Mouse (Mus musculus) lung, embryonic 14.5 days (tissue): ENCODE measurements at regions not wholly inside any gene's neighbourhood (a gene's known extent, or its start where the extent isn't known, plus 50 kb on each side); places are given as distances from the start of the nearest gene placed in this dataset.

ENCODE experiments used
- ATAC-seq: fragments of 200-750 bp; cut with Nextera tagmentation; 2 replicates; pipeline ENCODE4 v1.8.0; 2017; ENCODE audit warnings: mild to moderate bottlenecking, moderate TSS enrichment, moderate library complexity; ENCODE audit not compliant: insufficient read depth
- DNase-seq: peaks from one replicate; pipeline ENCODE4 v3.0.0-alpha.2; 2015
- H3K27ac ChIP-seq: fragments of 300-500 bp; sonication (generic); 2 replicates; pipeline ENCODE4 v1.5.1; 2014; ENCODE audit warnings: low read depth, mild to moderate bottlenecking, moderate library complexity
- H3K27me3 ChIP-seq: fragments of 300-500 bp; sonication (generic); 2 replicates; pipeline ENCODE4 v1.6.1; 2014; ENCODE audit warnings: low read length, control low read depth; ENCODE audit not compliant: insufficient read depth
- H3K36me3 ChIP-seq: fragments of 300-500 bp; sonication (generic); 2 replicates; pipeline ENCODE4 v1.6.1; 2014; ENCODE audit warnings: control low read depth; ENCODE audit not compliant: insufficient read depth
- H3K4me1 ChIP-seq: fragments of 300-500 bp; sonication (generic); 2 replicates; pipeline ENCODE4 v1.6.1; 2014; ENCODE audit warnings: antibody characterized with exemption, control low read depth; ENCODE audit not compliant: insufficient read depth
- H3K4me2 ChIP-seq: fragments of 300-500 bp; sonication (generic); 2 replicates; pipeline ENCODE4 v1.6.1; 2014; ENCODE audit warnings: mild to moderate bottlenecking
- H3K4me3 ChIP-seq: fragments of 300-500 bp; sonication (generic); 2 replicates; pipeline ENCODE4 v1.5.1; 2014; ENCODE audit warnings: low read depth, low read length
- H3K9ac ChIP-seq: fragments of 300-500 bp; sonication (generic); 2 replicates; pipeline ENCODE4 v1.6.1; 2014
- H3K9me3 ChIP-seq: fragments of 300-500 bp; sonication (generic); 2 replicates; pipeline ENCODE4 v1.6.1; 2016; ENCODE audit warnings: low read depth, low read length, control low read depth
- CTCF ChIP-seq: IDR thresholded peaks from 2 replicates; pipeline ENCODE4 v1.5.1; 2016; ENCODE audit warnings: antibody characterized with exemption, low read depth
- WGBS: fragments of 180-500 bp; shearing (Covaris S2); extraction: QIAGEN DNeasy Blood & Tissue Kit; methylation state at CpG from one replicate; pipeline ENCODE4 v1.1.7; 2014; 5-methylcytosine and 5-hydroxymethylcytosine counted together

DNA sequence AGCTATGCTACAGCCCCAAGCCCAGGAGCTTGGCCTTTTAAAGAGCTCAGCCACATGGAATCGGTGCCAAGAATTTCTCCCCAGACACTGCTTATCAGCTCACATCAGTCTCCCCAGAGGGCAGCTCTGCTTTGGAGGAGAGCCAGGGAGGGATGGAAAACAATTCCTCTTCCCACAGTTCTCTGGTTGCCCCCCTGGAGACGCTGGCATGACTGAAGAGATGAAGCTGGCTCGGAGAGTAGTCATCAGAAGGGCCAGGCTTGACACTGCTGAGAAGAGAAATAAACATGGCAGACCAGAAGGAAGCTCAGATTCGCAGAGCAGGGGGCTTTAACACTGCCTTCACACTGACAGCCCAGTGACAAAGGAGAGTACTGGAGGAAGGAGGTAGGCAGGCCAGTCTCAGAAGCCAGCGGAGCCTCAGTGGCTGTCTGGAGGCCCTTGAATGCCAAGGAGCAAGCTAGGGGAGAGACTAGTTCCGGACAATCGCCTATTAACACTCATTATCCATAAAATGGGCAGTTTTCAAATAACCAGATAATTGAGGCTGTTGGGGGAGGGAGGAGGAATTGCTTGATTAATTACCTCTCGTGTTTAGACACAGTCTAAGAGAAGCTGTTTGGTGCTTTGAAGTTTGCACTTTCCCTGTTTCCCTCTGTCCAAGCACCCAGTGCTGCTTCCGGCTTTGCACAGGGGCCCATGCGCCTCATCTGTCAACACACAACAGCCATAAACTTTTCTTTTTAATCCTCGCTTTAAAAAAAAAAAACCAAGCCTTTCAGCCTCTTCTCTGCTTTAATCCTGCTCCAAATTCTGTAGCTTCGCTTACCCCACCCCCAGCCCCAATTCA, 148.3 kb downstream of the Ddx1 start:
- no peak for TF ChIP-seq CTCF
- Histone ChIP-seq H3K9ac (no peak overlapping the region), H3K27me3 (no peaks in the 10 kb centered on the region), H3K36me3 (no peaks in the 10 kb centered on the region), H3K9me3 (no peaks in the 10 kb centered on the region), H3K4me2 (no peak overlapping the region), H3K27ac (peak overlapping the region; percentile 19), H3K4me1 (0 out of 2 replicates have a peak, but pooled peaks cover 10% of the 10 kb centered on the region), H3K4me3 (no peak overlapping the region)
- WGBS = 16% methylated on average over 12 of the region's 12 CpGs
- ATAC-seq = peak; percentile 93
- DNase-seq = peak; percentile 87

GRCm38 (mm10) chr12:13094111-13094851, 152.6 kb upstream of the Mycn start:
- Histone ChIP-seq H3K27ac (no peak overlapping the region), H3K9me3 (no peaks in the 10 kb centered on the region), H3K9ac (no peak overlapping the region), H3K36me3 (no peaks in the 10 kb centered on the region), H3K4me3 (no peak overlapping the region), H3K4me2 (no peak overlapping the region), H3K4me1 (peaks cover 6% of the 10 kb centered on the region; the same call in 1 of the 2 replicates), H3K27me3 (no peaks in the 10 kb centered on the region)
- ATAC-seq = 0 out of 2 replicates have a peak, but pooled peaks have one; percentile 40
- 22% methylated on average over 9 of the region's 9 CpGs for WGBS
- no peak for DNase-seq
- TF ChIP-seq CTCF = no peak

GRCm38 (mm10) chr12:13085951-13086350, 144.2 kb upstream of the Mycn start:
- TF ChIP-seq CTCF = no peak
- ATAC-seq (no peak), DNase-seq (no peak)
- WGBS = 58% methylated on average over 9 of the region's 9 CpGs
- H3K9me3 ChIP-seq = no peaks in the 10 kb centered on the region
- H3K4me3 ChIP-seq = no peak overlapping the region
- no peak overlapping the region for H3K4me2 ChIP-seq
- H3K4me1 ChIP-seq = no peaks in the 10 kb centered on the region
- H3K27me3 ChIP-seq = no peaks in the 10 kb centered on the region
- no peaks in the 10 kb centered on the region for H3K36me3 ChIP-seq
- no peak overlapping the region for H3K9ac ChIP-seq
- no peak overlapping the region for H3K27ac ChIP-seq

- no peak for ATAC-seq
Measured at GRCm38 (mm10) chr12:13085484-13085883, 143.8 kb upstream of the Mycn start.

GRCm38 (mm10) chr12:13083337-13084054, 141.8 kb upstream of the Mycn start:
- H3K27me3 ChIP-seq = no peaks in the 10 kb centered on the region
- no peak overlapping the region for H3K4me3 ChIP-seq
- H3K27ac ChIP-seq = no peak overlapping the region
- no peaks in the 10 kb centered on the region for H3K9me3 ChIP-seq
- H3K36me3 ChIP-seq = no peaks in the 10 kb centered on the region
- WGBS = 51% methylated on average over 8 of the region's 8 CpGs
- DNase-seq = peak; percentile 49
- TF ChIP-seq CTCF = no peak
- ATAC-seq = no peak
- H3K4me1 ChIP-seq = no peaks in the 10 kb centered on the region
- no peak overlapping the region for H3K9ac ChIP-seq
- H3K4me2 ChIP-seq = no peak overlapping the region

More at GRCm38 (mm10) chr12:13085484-13085883, 143.8 kb upstream of the Mycn start:
- TF ChIP-seq CTCF = no peak
- Histone ChIP-seq H3K4me3 (no peak overlapping the region), H3K36me3 (no peaks in the 10 kb centered on the region), H3K4me1 (no peaks in the 10 kb centered on the region), H3K9ac (no peak overlapping the region), H3K27me3 (no peaks in the 10 kb centered on the region), H3K27ac (no peak overlapping the region), H3K9me3 (no peaks in the 10 kb centered on the region), H3K4me2 (no peak overlapping the region)
- WGBS = 91% methylated on average over 6 of the region's 6 CpGs
- no peak for DNase-seq

DNA sequence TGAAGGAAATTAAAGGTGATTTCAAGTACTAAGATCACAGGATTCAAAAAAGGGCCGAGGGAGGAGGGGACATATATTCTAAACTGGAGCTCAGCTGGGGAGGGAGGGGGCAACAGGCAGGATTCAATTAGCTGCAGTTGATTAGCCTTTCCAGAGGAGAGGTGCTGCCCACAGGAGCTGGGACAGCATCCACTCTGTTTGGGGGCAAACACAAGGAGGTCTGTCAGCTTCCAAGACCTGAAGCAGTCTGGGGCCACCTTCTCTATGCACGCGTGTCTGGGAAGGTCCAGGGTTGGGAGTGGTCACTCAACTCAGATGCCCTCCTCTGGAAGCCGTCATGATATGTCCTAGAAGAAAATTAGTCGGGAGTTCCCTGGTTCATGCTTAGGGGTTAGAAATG, 139.1 kb upstream of the Mycn start:
- no peak for DNase-seq
- H3K27ac ChIP-seq = no peak overlapping the region
- no peak for ATAC-seq

More for the DNA sequence above, 139.1 kb upstream of the Mycn start:
- Histone ChIP-seq H3K27me3 (no peaks in the 10 kb centered on the region), H3K9ac (no peak overlapping the region), H3K4me2 (no peak overlapping the region), H3K9me3 (no peaks in the 10 kb centered on the region), H3K4me1 (no peaks in the 10 kb centered on the region), H3K4me3 (no peak overlapping the region), H3K36me3 (no peaks in the 10 kb centered on the region)
- WGBS = 78% methylated on average over 5 of the region's 5 CpGs
- TF ChIP-seq CTCF = no peak
